Mouse (Mus musculus) spleen, adult 2 months (tissue): ENCODE measurements at regions not wholly inside any gene's neighbourhood (a gene's known extent, or its start where the extent isn't known, plus 50 kb on each side); places are given as distances from the start of the nearest gene placed in this dataset.

Experiments
- CTCF ChIP-seq: fragments of 200-500 bp; IDR thresholded peaks from 2 replicates; pipeline ENCODE4 v1.5.1; 2011; ENCODE audit warnings: mild to moderate bottlenecking, inconsistent platforms; ENCODE audit not compliant: insufficient read depth, insufficient read length, insufficient replicate concordance; ENCODE audit errors: extremely low read depth
- POLR2A ChIP-seq: fragments of 200-500 bp; IDR thresholded peaks from 2 replicates; pipeline ENCODE4 v1.6.1; 2011; ENCODE audit warnings: low read depth, low read length, inconsistent platforms

GRCm38 (mm10) chr2:124747627-124748026, 320.3 kb upstream of the Slc24a5 start:
- no peak for TF ChIP-seq CTCF
- TF ChIP-seq POLR2A, result no peak
